Mouse (Mus musculus) CH12.LX (cell line): ENCODE results near the gene Cmbl. TPM values are rescaled to one million over a fixed set of nuclear protein-coding genes. Genes with fewer than 3 reads are reported as not detected.

ENCODE experiments used
- DNase-seq: peaks from one replicate; pipeline ENCODE4 v3.0.0-alpha.2; 2013; ENCODE audit errors: extremely low read depth
- H3K27ac ChIP-seq: 2 replicates; pipeline ENCODE4 v1.5.1; 2012; ENCODE audit warnings: low read depth, mild to moderate bottlenecking, control low read depth, moderate library complexity; ENCODE audit not compliant: insufficient read depth
- H3K27me3 ChIP-seq: replicated peaks from 2 replicates; pipeline ENCODE3; 2012; ENCODE audit warnings: inconsistent platforms
- H3K36me3 ChIP-seq, 2 experiments: replicated peaks in 1 of 2; 2 replicates each; pipeline versions ENCODE3 to v1.6.1; 2012; ENCODE audit warnings: inconsistent platforms in 1 of 2, low read length in 1 of 2, mild to moderate bottlenecking in 1 of 2, mixed read lengths in 1 of 2, moderate library complexity in 1 of 2; ENCODE audit not compliant: control insufficient read depth in 1 of 2, insufficient read depth in 1 of 2
- H3K4me1 ChIP-seq, 2 experiments: 2 replicates each; pipeline ENCODE4 v1.6.1; 2012; ENCODE audit warnings: inconsistent platforms in 1 of 2, moderate library complexity in 1 of 2; ENCODE audit not compliant: insufficient read depth in 2 of 2, control insufficient read depth in 1 of 2
- H3K4me2 ChIP-seq: 2 replicates; pipeline ENCODE4 v1.6.1; 2012; ENCODE audit warnings: low read depth, mild to moderate bottlenecking, control low read depth; ENCODE audit not compliant: poor library complexity, insufficient read depth, severe bottlenecking
- H3K4me3 ChIP-seq, 3 experiments: fragments of 150-350 bp in 1 of 3; sonication (generic) in 1 of 3; replicated peaks in 1 of 3; 2 replicates each; pipeline versions ENCODE3 to v1.5.1; 2011 to 2012; ENCODE audit warnings: low read depth in 2 of 3, low read length in 2 of 3, mild to moderate bottlenecking in 2 of 3, moderate library complexity in 2 of 3, control low read depth in 1 of 3, improper control_type of control experiment in 1 of 3, inconsistent platforms in 1 of 3, mixed read lengths in 1 of 3; ENCODE audit not compliant: poor library complexity in 1 of 3
- H3K79me2 ChIP-seq: replicated peaks from 2 replicates; pipeline ENCODE4 v1.6.1; 2012; ENCODE audit warnings: mild to moderate bottlenecking, moderate library complexity; ENCODE audit not compliant: control insufficient read depth, poor library complexity, insufficient read depth, severe bottlenecking; ENCODE audit errors: extremely low read depth
- H3K9ac ChIP-seq: 2 replicates; pipeline ENCODE4 v1.6.1; 2012; ENCODE audit warnings: low read depth, mild to moderate bottlenecking, control low read depth, moderate library complexity; ENCODE audit not compliant: insufficient read depth
- H3K9me3 ChIP-seq: replicated peaks from 2 replicates; pipeline ENCODE3; 2012; ENCODE audit warnings: low read length, inconsistent platforms, mixed read lengths
- CHD2 ChIP-seq: IDR thresholded peaks from 2 replicates; pipeline ENCODE4 v1.6.1; 2011; ENCODE audit warnings: low read length, improper control_type of control experiment
- CTCF ChIP-seq, 2 experiments: IDR thresholded peaks in 1 of 2; conservative IDR thresholded peaks in 1 of 2; 2 replicates each; pipeline ENCODE4 v1.5.1; 2011 to 2012; ENCODE audit warnings: low read depth in 2 of 2, low read length in 2 of 2, improper control_type of control experiment in 1 of 2, inconsistent platforms in 1 of 2, mild to moderate bottlenecking in 1 of 2, moderate library complexity in 1 of 2
- ELF1 ChIP-seq: IDR thresholded peaks from 2 replicates; pipeline ENCODE4 v1.6.1; 2014; ENCODE audit warnings: low read depth, mild to moderate bottlenecking, inconsistent platforms, low read length, improper control_type of control experiment
- ETS1 ChIP-seq: conservative IDR thresholded peaks from 2 replicates; pipeline ENCODE4 v1.6.1; 2012; ENCODE audit warnings: low read depth, mild to moderate bottlenecking, inconsistent platforms, low read length, improper control_type of control experiment, moderate library complexity
- JUND ChIP-seq: conservative IDR thresholded peaks from 2 replicates; pipeline ENCODE4 v1.6.1; 2011; ENCODE audit warnings: low read depth, low read length, improper control_type of control experiment
- KAT2A ChIP-seq: IDR thresholded peaks from 2 replicates; pipeline ENCODE4 v1.6.1; 2012; ENCODE audit warnings: low read length, improper control_type of control experiment, inconsistent platforms; ENCODE audit not compliant: insufficient replicate concordance
- MXI1 ChIP-seq: IDR thresholded peaks from 2 replicates; pipeline ENCODE4 v1.6.1; 2011; ENCODE audit warnings: mild to moderate bottlenecking, low read depth, low read length, improper control_type of control experiment
- NELFE ChIP-seq: IDR thresholded peaks from 2 replicates; pipeline ENCODE4 v1.6.1; 2011; ENCODE audit warnings: low read depth, low read length, improper control_type of control experiment
- POLR2A ChIP-seq: IDR thresholded peaks from 2 replicates; pipeline ENCODE4 v1.6.1; 2011; ENCODE audit warnings: low read depth, mild to moderate bottlenecking, improper control_type of control experiment, low read length
- POLR2AphosphoS2 ChIP-seq: IDR thresholded peaks from 2 replicates; pipeline ENCODE4 v1.6.1; 2011; ENCODE audit warnings: low read depth, low read length, improper control_type of control experiment
- RCOR1 ChIP-seq: conservative IDR thresholded peaks from 2 replicates; pipeline ENCODE4 v1.6.1; 2012; ENCODE audit warnings: low read depth, mild to moderate bottlenecking, inconsistent platforms, low read length, improper control_type of control experiment
- SMC3 ChIP-seq: IDR thresholded peaks from 2 replicates; pipeline ENCODE4 v1.6.1; 2011; ENCODE audit warnings: low read depth, low read length, improper control_type of control experiment
- UBTF ChIP-seq: IDR thresholded peaks from 2 replicates; pipeline ENCODE4 v1.6.1; 2012; ENCODE audit warnings: low read depth, mild to moderate bottlenecking, inconsistent platforms, low read length, improper control_type of control experiment, moderate library complexity
- ZC3H11A ChIP-seq: IDR thresholded peaks from 2 replicates; pipeline ENCODE4 v1.6.1; 2012; ENCODE audit warnings: low read depth, mild to moderate bottlenecking, inconsistent platforms, low read length, improper control_type of control experiment
- ZKSCAN1 ChIP-seq: IDR thresholded peaks from 2 replicates; pipeline ENCODE4 v1.6.1; 2012; ENCODE audit warnings: low read depth, inconsistent platforms, low read length, improper control_type of control experiment, borderline replicate concordance
- dilution Hi-C: fragments of 300-500 bp; cut with MboI; formaldehyde crosslinking; loops from 2 replicates; pipeline ENCODE4 v1.14.3; 2020; ENCODE audit warnings: low sequenced_read_pairs; ENCODE audit not compliant: extremely low pct_unique_long_range_greater_than_20kb, extremely low pct_ligation_motif_present
- in situ Hi-C: fragments of 300-500 bp; cut with MboI; formaldehyde crosslinking; loops from 3 replicates; pipeline ENCODE4 v1.14.3; 2019; ENCODE audit warnings: low sequenced_read_pairs, low pct_ligation_motif_present, low pct_unique_long_range_greater_than_20kb, mixed read lengths
- polyA plus RNA-seq: library from polyadenylated mRNA; unstranded; fragments of >175 nt; gene quantifications from 2 replicates; pipeline ENCODE4 v1.2.1, GENCODE M21; 2012; ENCODE audit warnings: low read depth; ENCODE audit not compliant: insufficient read length
- total RNA-seq, 2 experiments: library from RNA; depleted of rRNA; stranded (reverse); fragments of 300-350 nt in 1 of 2; fragments of >200 nt in 1 of 2; gene quantifications; 2 replicates each; pipeline ENCODE4 v1.2.3; 2012 to 2014

Gene Cmbl
- total and polyA plus RNA-seq, 3 experiments = 0.27 TPM; not detected in 2

DNA sequence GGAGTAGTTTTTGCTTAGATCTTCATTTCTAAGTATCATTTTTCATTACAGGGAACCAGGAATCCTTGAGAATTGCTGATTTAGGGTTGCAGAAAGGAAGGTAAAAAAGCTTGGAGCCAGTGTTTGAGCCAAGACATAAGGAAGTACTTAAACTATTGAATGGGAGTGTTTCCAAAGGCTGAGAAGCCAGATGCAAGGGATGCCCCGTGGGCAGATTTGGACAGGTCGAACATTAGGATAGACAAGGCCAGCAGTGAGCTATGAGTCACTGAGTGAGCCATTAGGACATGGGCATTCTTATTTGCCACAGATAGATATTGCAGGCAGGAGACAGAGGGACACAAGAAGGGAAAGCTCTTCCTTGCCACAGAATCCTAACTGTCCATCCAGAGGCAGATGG lies 49.5 kb downstream of the Cmbl start:
- H3K9ac ChIP-seq = no peak overlapping the region
- TF ChIP-seq ZKSCAN1 (no peak), POLR2AphosphoS2 (no peak)
- in situ Hi-C loops (no loop called here), dilution Hi-C loops (no loop called here)
- H3K79me2 ChIP-seq = no peaks in the 10 kb centered on the region
- H3K27me3 ChIP-seq = no peaks in the 10 kb centered on the region
- peaks cover 56 to 81% of the 10 kb centered on the region in 2 experiments for H3K36me3 ChIP-seq
- no peak overlapping the region for H3K4me3 ChIP-seq
- H3K4me2 ChIP-seq = no peak overlapping the region
- H3K9me3 ChIP-seq = no peaks in the 10 kb centered on the region
- peaks cover 0 to 10% of the 10 kb centered on the region in 2 experiments; a peak in 2 of 4 replicates for H3K4me1 ChIP-seq
- H3K27ac ChIP-seq = no peak overlapping the region
- no peak for DNase-seq

- no peak overlapping the region for H3K9ac ChIP-seq
- peaks cover 0 to 10% of the 10 kb centered on the region in 2 experiments; a peak in 2 of 4 replicates for H3K4me1 ChIP-seq
- dilution Hi-C loops (no loop called here), in situ Hi-C loops (no loop called here)
- H3K4me2 ChIP-seq = no peak overlapping the region
- no peak overlapping the region for H3K27ac ChIP-seq
- no peaks in the 10 kb centered on the region for H3K9me3 ChIP-seq
- no peaks in the 10 kb centered on the region for H3K27me3 ChIP-seq
- no peak for TF ChIP-seq ETS1
- TF ChIP-seq UBTF = no peak
- TF ChIP-seq JUND = no peak
- no peak for DNase-seq
- no peaks in the 10 kb centered on the region for H3K79me2 ChIP-seq
- H3K36me3 ChIP-seq = peaks cover 44 to 77% of the 10 kb centered on the region in 2 experiments
- no peak overlapping the region for H3K4me3 ChIP-seq
Observed at GRCm38 (mm10) chr15:31617261-31617660, 52.1 kb downstream of the Cmbl start.

DNA sequence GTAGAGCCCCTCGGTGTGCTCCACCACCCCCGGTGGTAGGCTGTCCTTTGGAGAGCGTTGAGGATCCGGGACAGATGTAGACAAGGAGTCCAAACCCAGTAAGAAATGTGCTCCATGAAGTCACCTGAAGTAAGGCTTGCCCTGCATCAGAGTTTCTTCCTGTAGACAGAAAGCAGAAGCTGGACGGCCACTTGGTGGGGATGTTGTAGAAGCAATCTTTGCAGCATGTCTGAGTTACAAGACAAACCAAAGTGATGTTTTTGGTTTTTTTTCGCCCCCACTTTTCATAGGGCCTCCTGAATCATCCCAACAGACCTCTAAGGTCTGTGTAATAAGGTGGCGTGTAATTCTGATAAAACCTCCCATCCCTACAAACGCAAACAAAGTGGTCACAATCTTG lies 54.3 kb downstream of the Cmbl start:
- peaks cover 0 to 10% of the 10 kb centered on the region in 2 experiments; a peak in 2 of 4 replicates for H3K4me1 ChIP-seq
- H3K79me2 ChIP-seq = no peaks in the 10 kb centered on the region
- H3K27me3 ChIP-seq = no peaks in the 10 kb centered on the region
- no peak overlapping the region for H3K27ac ChIP-seq
- no peak overlapping the region for H3K4me3 ChIP-seq
- TF ChIP-seq ELF1 (no peak), SMC3 (no peak), CTCF (conservative IDR thresholded peaks at IDR 0.05 in 1 of 2, IDR thresholded peaks at IDR 0.05 in 1 of 2; ENCODE audit: low read depth in 2 of 2, low read length in 2 of 2) (no peak; a peak in 1 of 4 replicates), ZC3H11A (no peak), RCOR1 (no peak), POLR2A (no peak), CHD2 (no peak), NELFE (no peak), MXI1 (no peak), KAT2A (no peak)
- in situ Hi-C loops (no loop called here), dilution Hi-C loops (no loop called here)
- no peak overlapping the region for H3K4me2 ChIP-seq
- H3K9me3 ChIP-seq = no peaks in the 10 kb centered on the region
- no peak for DNase-seq
- H3K9ac ChIP-seq = no peak overlapping the region
- peaks cover 38 to 78% of the 10 kb centered on the region in 2 experiments for H3K36me3 ChIP-seq
